Mouse (Mus musculus) MEL (cell line): ENCODE results near the gene Lrrc47. TPM values are rescaled to one million over a fixed set of nuclear protein-coding genes. Genes with fewer than 3 reads are reported as not detected.
A peak's percentile ranks its signal among the peaks of the same experiment; 100 is the strongest.

Experiments
- DNase-seq: peaks from one replicate; pipeline ENCODE4 v3.0.0; 2011; ENCODE audit warnings: low read depth, low spot score
- H3K27ac ChIP-seq: 2 replicates; pipeline ENCODE4 v1.5.1; 2012; ENCODE audit warnings: low read depth, mild to moderate bottlenecking, control low read depth, low read length, moderate library complexity; ENCODE audit not compliant: control insufficient read depth
- H3K27me3 ChIP-seq, 2 experiments: fragments of 150-350 bp in 1 of 2; sonication (generic) in 1 of 2; 2 replicates each; pipeline ENCODE4 v1.6.1; 2012; ENCODE audit warnings: low read length in 2 of 2, mild to moderate bottlenecking in 2 of 2, improper control_type of control experiment in 1 of 2, moderate library complexity in 1 of 2; ENCODE audit not compliant: insufficient read depth in 2 of 2, control insufficient read depth in 1 of 2
- H3K36me3 ChIP-seq, 2 experiments: 2 replicates each; pipeline ENCODE4 v1.6.1; 2012 to 2014; ENCODE audit warnings: low read length in 2 of 2, improper control_type of control experiment in 1 of 2, inconsistent platforms in 1 of 2, mild to moderate bottlenecking in 1 of 2; ENCODE audit not compliant: insufficient read depth in 2 of 2, control insufficient read depth in 1 of 2
- H3K4me1 ChIP-seq, 2 experiments: fragments of 150-350 bp in 1 of 2; sonication (generic) in 1 of 2; 2 replicates each; pipeline ENCODE4 v1.6.1; 2012; ENCODE audit warnings: low read length in 2 of 2, improper control_type of control experiment in 1 of 2, mild to moderate bottlenecking in 1 of 2; ENCODE audit not compliant: insufficient read depth in 2 of 2, control insufficient read depth in 1 of 2
- H3K4me3 ChIP-seq, 2 experiments: fragments of 150-350 bp in 1 of 2; sonication (generic) in 1 of 2; 2 replicates each; pipeline ENCODE4 v1.5.1; 2012; ENCODE audit warnings: low read depth in 2 of 2, low read length in 2 of 2, mild to moderate bottlenecking in 2 of 2, moderate library complexity in 2 of 2, control low read depth in 1 of 2, improper control_type of control experiment in 1 of 2; ENCODE audit not compliant: control insufficient read depth in 1 of 2, insufficient read depth in 1 of 2
- H3K79me2 ChIP-seq: 2 replicates; pipeline ENCODE4 v1.6.1; 2012; ENCODE audit warnings: mild to moderate bottlenecking, low read length, moderate library complexity; ENCODE audit not compliant: control insufficient read depth, poor library complexity, insufficient read depth
- H3K9ac ChIP-seq: 2 replicates; pipeline ENCODE4 v1.6.1; 2012; ENCODE audit warnings: low read depth, mild to moderate bottlenecking, control low read depth, low read length, moderate library complexity; ENCODE audit not compliant: control insufficient read depth, poor library complexity, severe bottlenecking
- H3K9me3 ChIP-seq: fragments of 150-350 bp; sonication (generic); replicated peaks from 2 replicates; pipeline ENCODE4 v1.6.1; 2012; ENCODE audit warnings: mild to moderate bottlenecking, low read length, improper control_type of control experiment, moderate library complexity; ENCODE audit not compliant: insufficient read depth
- CTCF ChIP-seq, 3 experiments: IDR thresholded peaks in 2 of 3; conservative IDR thresholded peaks in 1 of 3; 2 replicates each; pipeline ENCODE4 v1.5.1; 2011 to 2012; ENCODE audit warnings: low read length in 3 of 3, low read depth in 2 of 3, mild to moderate bottlenecking in 2 of 3, improper control_type of control experiment in 1 of 3, inconsistent platforms in 1 of 3, mixed read lengths in 1 of 3, moderate library complexity in 1 of 3; ENCODE audit not compliant: control insufficient read depth in 1 of 3, insufficient read depth in 1 of 3, poor library complexity in 1 of 3, severe bottlenecking in 1 of 3
- E2F4 ChIP-seq: IDR thresholded peaks from 2 replicates; pipeline ENCODE4 v1.6.1; 2011; ENCODE audit warnings: low read depth, low read length, improper control_type of control experiment, borderline replicate concordance
- EP300 ChIP-seq, 2 experiments: IDR thresholded peaks; 2 replicates each; pipeline ENCODE4 v1.6.1; 2011; ENCODE audit warnings: improper control_type of control experiment in 2 of 2, low read length in 2 of 2, low read depth in 1 of 2, mild to moderate bottlenecking in 1 of 2
- ETS1 ChIP-seq: IDR thresholded peaks from 2 replicates; pipeline ENCODE4 v1.6.1; 2012; ENCODE audit warnings: low read depth, mild to moderate bottlenecking, inconsistent platforms, low read length, improper control_type of control experiment, moderate library complexity
- MEF2A ChIP-seq: IDR thresholded peaks from 2 replicates; pipeline ENCODE4 v1.6.1; 2014; ENCODE audit warnings: low read depth, mild to moderate bottlenecking, inconsistent platforms, low read length, improper control_type of control experiment; ENCODE audit not compliant: poor library complexity, insufficient replicate concordance, severe bottlenecking; ENCODE audit errors: extremely low read depth
- MYB ChIP-seq: IDR thresholded peaks from 2 replicates; pipeline ENCODE4 v1.6.1; 2011; ENCODE audit warnings: mild to moderate bottlenecking, low read depth, low read length, improper control_type of control experiment
- MYC ChIP-seq: IDR thresholded peaks from 2 replicates; pipeline ENCODE4 v1.6.1; 2011; ENCODE audit warnings: low read depth, mild to moderate bottlenecking, low read length, improper control_type of control experiment, moderate library complexity
- RAD21 ChIP-seq: IDR thresholded peaks from 2 replicates; pipeline ENCODE4 v1.6.1; 2011; ENCODE audit warnings: mild to moderate bottlenecking, low read depth, low read length, improper control_type of control experiment
- RCOR1 ChIP-seq: IDR thresholded peaks from 2 replicates; pipeline ENCODE4 v1.6.1; 2012; ENCODE audit warnings: low read depth, mild to moderate bottlenecking, inconsistent platforms, low read length, improper control_type of control experiment
- SMC3 ChIP-seq: IDR thresholded peaks from 2 replicates; pipeline ENCODE4 v1.6.1; 2011; ENCODE audit warnings: low read depth, low read length, improper control_type of control experiment
- TAL1 ChIP-seq: IDR thresholded peaks from 2 replicates; pipeline ENCODE4 v1.6.1; 2012; ENCODE audit warnings: mild to moderate bottlenecking, inconsistent platforms, low read length, moderate library complexity, mixed read lengths
- TBP ChIP-seq: IDR thresholded peaks from 2 replicates; pipeline ENCODE4 v1.8.0; 2011; ENCODE audit warnings: low read depth, low read length, improper control_type of control experiment
- USF1 ChIP-seq: IDR thresholded peaks from 2 replicates; pipeline ENCODE4 v1.6.1; 2014; ENCODE audit warnings: low read depth, mild to moderate bottlenecking, inconsistent platforms, low read length, improper control_type of control experiment, moderate library complexity
- ZC3H11A ChIP-seq: IDR thresholded peaks from 2 replicates; pipeline ENCODE4 v1.6.1; 2012; ENCODE audit warnings: low read depth, mild to moderate bottlenecking, inconsistent platforms, low read length, improper control_type of control experiment
- polyA plus RNA-seq, 2 experiments: library from polyadenylated mRNA; stranded (reverse) in 1 of 2; unstranded in 1 of 2; fragments of >175 nt in 1 of 2; fragments of >200 nt in 1 of 2; gene quantifications; 2 replicates each; pipeline versions ENCODE4 v1.2.1 to v1.2.4; 2012; ENCODE audit warnings: low replicate concordance in 2 of 2, low read depth in 1 of 2; ENCODE audit not compliant: insufficient read length in 2 of 2, insufficient read depth in 1 of 2, missing spikeins in 1 of 2
- total RNA-seq: library from RNA; depleted of rRNA; stranded (reverse); fragments of 300-350 nt; gene quantifications from 2 replicates; pipeline ENCODE4 v1.2.3, GENCODE M21; 2012

Gene Lrrc47
- total and polyA plus RNA-seq, 3 experiments, result 54.3 to 117 TPM; not detected in 1

DNA sequence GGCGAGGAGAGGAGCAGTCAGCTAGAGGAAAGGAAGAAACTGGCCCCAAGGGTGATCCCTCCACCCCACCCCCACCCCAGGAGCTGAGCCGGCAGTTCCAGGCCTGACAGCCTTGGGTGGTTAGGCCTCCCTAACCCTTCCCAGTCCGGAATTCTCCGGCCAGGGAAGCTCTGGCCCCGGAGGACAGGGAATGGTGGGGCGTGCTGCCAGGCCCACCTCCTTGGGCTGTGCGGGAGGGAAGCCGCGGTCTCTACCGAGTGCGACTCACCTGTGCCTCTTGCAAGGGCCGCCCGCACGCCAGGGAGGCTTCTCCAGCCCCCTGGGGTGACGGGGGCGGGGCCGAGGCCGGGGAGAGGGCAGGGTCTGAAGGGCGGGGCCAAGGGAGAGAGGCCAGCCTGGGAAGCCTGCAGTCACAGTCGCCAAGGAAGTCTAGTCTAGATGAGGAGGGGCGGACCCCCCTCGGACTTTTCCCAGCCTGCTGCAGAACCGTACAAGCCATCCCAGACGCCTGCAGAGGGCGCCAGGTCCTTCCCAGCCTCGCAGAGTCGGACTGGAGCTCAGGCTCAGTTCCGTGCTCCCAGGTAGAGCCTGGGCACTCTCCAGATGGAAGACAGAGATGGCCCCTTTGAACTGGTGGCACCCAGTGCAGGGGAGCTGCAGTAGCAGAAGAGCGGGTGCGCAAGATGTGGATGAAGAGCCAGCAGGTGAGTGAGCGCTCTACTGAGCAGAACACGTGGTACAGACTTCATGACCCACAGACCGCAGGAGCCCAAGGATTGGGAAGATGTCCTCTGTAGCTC is 14.3 kb downstream of the Lrrc47 start, which contains the start of gene Smim1 (continued):
- TF ChIP-seq E2F4 (no peak), ETS1 (0 out of 2 replicates have a peak, but pooled peaks have one; percentile 12), TAL1 (no peak), MYC (no peak)

DNA sequence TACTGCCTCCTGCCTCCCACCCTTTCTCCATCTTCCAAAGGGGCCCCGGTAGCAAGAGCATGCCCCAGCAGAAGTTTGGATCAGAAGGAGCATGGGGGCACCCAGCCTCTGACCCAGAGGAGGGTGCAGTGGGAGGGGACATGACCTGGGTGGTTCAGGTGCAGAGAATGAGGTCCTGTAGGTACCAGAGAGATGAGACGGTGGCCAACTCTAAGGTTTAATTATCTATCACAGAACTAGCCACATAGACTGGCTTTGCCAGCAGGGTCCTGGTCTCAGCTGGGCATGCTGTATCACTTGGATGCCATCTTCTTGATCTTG is 14.9 kb downstream of the Lrrc47 start:
- Histone ChIP-seq H3K4me1 (peaks cover 0 to 13% of the 10 kb centered on the region in 2 experiments; a peak in 3 of 4 replicates), H3K27ac (peak overlapping the region; percentile 37), H3K4me3 (peak overlapping the region; percentile 60 to 79)

DNA sequence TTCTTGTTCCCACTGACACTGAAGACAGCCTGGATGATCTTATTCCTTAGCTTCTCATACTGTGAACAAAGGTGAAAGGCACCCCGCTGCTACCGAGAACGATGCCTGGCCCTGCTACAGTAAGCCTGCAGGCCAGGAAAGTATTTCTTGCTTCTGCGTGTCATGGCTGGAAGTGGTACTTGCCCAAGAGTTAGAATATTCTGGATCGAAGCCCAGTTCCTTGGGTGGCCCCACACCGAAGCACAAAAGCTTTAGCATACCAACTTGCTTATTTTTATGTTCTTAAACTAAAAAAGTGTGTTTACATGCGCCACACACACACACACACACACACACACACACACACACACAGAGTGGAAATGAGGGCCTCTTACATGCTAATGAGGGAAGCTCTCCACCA is 16.5 kb downstream of the Lrrc47 start:
- Histone ChIP-seq H3K36me3 (peaks cover 0 to 6% of the 10 kb centered on the region in 2 experiments; a peak in 2 of 4 replicates), H3K27ac (no peak overlapping the region), H3K4me1 (peaks cover 0 to 7% of the 10 kb centered on the region in 2 experiments; a peak in 3 of 4 replicates)

More for the DNA sequence above, 14.9 kb downstream of the Lrrc47 start:
- Histone ChIP-seq H3K79me2 (peaks cover 16% of the 10 kb centered on the region), H3K36me3 (peaks cover 0 to 11% of the 10 kb centered on the region in 2 experiments; a peak in 3 of 4 replicates), H3K9ac (peak overlapping the region; percentile 77), H3K27me3 (no peaks in the 10 kb centered on the region), H3K9me3 (no peaks in the 10 kb centered on the region)
- TF ChIP-seq TBP, result no peak
- TF ChIP-seq RAD21, result no peak
- no peak for TF ChIP-seq EP300 (IDR thresholded peaks at IDR 0.05; ENCODE audit: low read depth in 1 of 2, low read length in 2 of 2)
- no peak for TF ChIP-seq SMC3
- no peak for TF ChIP-seq MYC
- no peak for TF ChIP-seq MEF2A
- no peak for TF ChIP-seq RCOR1
- DNase-seq, result no peak

DNA sequence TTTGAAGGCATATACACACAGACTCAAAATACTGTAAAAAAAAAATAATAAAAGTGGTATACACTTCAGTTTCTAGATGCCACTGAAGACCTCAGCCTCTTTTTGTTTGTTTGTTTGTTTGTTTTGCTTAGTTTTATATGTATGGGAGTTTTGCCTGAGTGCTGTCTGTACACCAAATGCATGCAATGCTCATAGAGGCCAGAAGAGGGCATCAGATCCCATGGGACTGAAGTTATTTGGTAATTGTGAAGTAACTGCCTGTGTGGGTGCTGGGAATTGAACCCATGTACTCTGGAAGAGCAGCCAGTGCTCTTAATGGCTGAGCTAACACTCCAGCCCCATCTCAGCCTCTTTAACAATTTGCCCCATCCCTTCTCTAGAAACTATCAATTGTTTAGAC is 17.1 kb downstream of the Lrrc47 start:
- Histone ChIP-seq H3K4me3 (no peak overlapping the region), H3K27me3 (no peaks in the 10 kb centered on the region), H3K9me3 (no peaks in the 10 kb centered on the region), H3K4me1 (peaks cover 0 to under 1% of the 10 kb centered on the region in 2 experiments; a peak in 2 of 4 replicates), H3K36me3 (peaks cover 0 to 3% of the 10 kb centered on the region in 2 experiments; a peak in 1 of 4 replicates), H3K79me2 (peaks cover 15% of the 10 kb centered on the region), H3K27ac (no peak overlapping the region), H3K9ac (no peak overlapping the region)
- DNase-seq, result peak; percentile 69
- TF ChIP-seq MYB (no peak), ZC3H11A (peak; percentile 33), CTCF (IDR thresholded peaks at IDR 0.05 in 2 of 3, conservative IDR thresholded peaks at IDR 0.05 in 1 of 3; ENCODE audit: control insufficient read depth in 1 of 3, insufficient read depth in 1 of 3, low read depth in 2 of 3, low read length in 3 of 3, poor library complexity in 1 of 3, severe bottlenecking in 1 of 3) (peak; percentile 53 to 70 (median 70)), USF1 (no peak), SMC3 (peak; percentile 58), RAD21 (peak; percentile 59)

More for the DNA sequence above, 16.5 kb downstream of the Lrrc47 start:
- Histone ChIP-seq H3K9ac (no peak overlapping the region), H3K27me3 (no peaks in the 10 kb centered on the region), H3K9me3 (no peaks in the 10 kb centered on the region), H3K79me2 (peaks cover 16% of the 10 kb centered on the region), H3K4me3 (no peak overlapping the region)
- no peak for DNase-seq
- TF ChIP-seq USF1, result no peak
